8 mouse cellular contexts compared by ENCODE assay signal in the genomic region with DNA sequence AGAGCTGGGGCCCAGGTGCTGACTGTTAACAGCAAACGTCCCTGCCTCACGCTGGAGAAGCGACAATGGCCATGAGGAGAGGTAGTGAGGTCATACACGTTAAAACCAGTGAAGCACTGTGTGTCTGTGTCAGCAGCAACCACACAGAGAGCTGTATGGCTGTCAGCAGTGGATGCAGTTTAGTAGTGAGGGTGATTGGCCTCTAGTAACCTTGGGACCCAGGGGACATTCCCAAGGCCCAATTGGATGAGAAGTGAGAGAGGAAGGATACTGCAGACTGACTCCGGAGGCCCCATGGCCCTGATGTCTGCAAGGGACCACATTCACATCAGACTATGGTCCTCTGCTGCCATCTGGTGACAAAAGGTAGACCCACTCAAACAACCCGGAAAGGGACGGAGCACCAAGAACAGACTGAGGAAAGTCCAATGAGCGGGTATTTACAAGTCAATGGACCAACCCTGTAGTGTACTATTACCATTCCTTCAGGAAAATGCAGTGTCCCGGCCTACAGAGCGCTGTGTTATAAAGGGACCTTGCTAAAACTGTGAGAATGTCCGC. TPM values are rescaled to one million over a fixed set of nuclear protein-coding genes. Genes with fewer than 3 reads are reported as not detected.
A peak's percentile ranks its signal among the peaks of the same experiment; 100 is the strongest.
DNase-seq lines count a peak whose midpoint lies in the region; ATAC-seq and TF ChIP-seq lines count a peak whose summit lies in the region.

No protein-coding gene starts in this region.

- no peak overlapping the region for H3K9ac ChIP-seq in kidney, postnatal 0 days (ENCODE audit: low read depth, low read length)
- no peak overlapping the region for H3K9ac ChIP-seq in liver, embryonic 14.5 days (replicated peaks)

- H3K9me3 ChIP-seq in kidney, postnatal 0 days (replicated peaks; ENCODE audit: low read length) = no peaks in the 10 kb centered on the region
- H3K9me3 ChIP-seq in liver, embryonic 14.5 days (ENCODE audit: control insufficient read depth, low read length) = no peaks in the 10 kb centered on the region

- H3K4me1 ChIP-seq in kidney, postnatal 0 days (replicated peaks; ENCODE audit: insufficient read depth, low read length) = no peaks in the 10 kb centered on the region
- H3K4me1 ChIP-seq in liver, embryonic 14.5 days (replicated peaks; ENCODE audit: control insufficient read depth in 2 of 2, insufficient read depth in 2 of 2, low read length in 1 of 2) = no peaks in the 10 kb centered on the region

- peak; percentile 72 for TF ChIP-seq CTCF in kidney, postnatal 0 days (IDR thresholded peaks at IDR 0.05; ENCODE audit: low read depth)
- TF ChIP-seq CTCF in liver, embryonic 14.5 days (IDR thresholded peaks at IDR 0.05; ENCODE audit: low read depth) = peak; percentile 71

- H3K4me2 ChIP-seq in kidney, postnatal 0 days (ENCODE audit: low read length) = no peak overlapping the region
- H3K4me2 ChIP-seq in liver, embryonic 14.5 days (ENCODE audit: low read depth) = no peak overlapping the region

- no peaks in the 10 kb centered on the region for H3K27me3 ChIP-seq in kidney, postnatal 0 days (ENCODE audit: insufficient read depth, low read length)
- H3K27me3 ChIP-seq in liver, embryonic 14.5 days (ENCODE audit: control insufficient read depth, insufficient read depth, low read length) = no peaks in the 10 kb centered on the region

- TF ChIP-seq EP300 in liver, embryonic 14.5 days (IDR thresholded peaks at IDR 0.05; ENCODE audit: low read depth) = no peak

- peak; percentile 39 for DNase-seq in kidney, adult 18-20 months
- DNase-seq in kidney, adult 11 months = no peak
- DNase-seq in R1 (ENCODE audit: low read depth, low spot score) = peak; percentile 88
- peak; percentile 54 for DNase-seq in kidney, postnatal 0 days (ENCODE audit: low spot score)
- no peak for DNase-seq in liver, embryonic 14.5 days (ENCODE audit: low read depth in 3 of 3, low spot score in 3 of 3)
- peak; percentile 69 for DNase-seq in retina, postnatal 1 day
- no peak for DNase-seq in urinary bladder, postnatal 25 days (ENCODE audit: low spot score)

- no peak overlapping the region for H3K27ac ChIP-seq in kidney, postnatal 0 days
- no peak overlapping the region for H3K27ac ChIP-seq in liver, embryonic 14.5 days

- H3K36me3 ChIP-seq in kidney, postnatal 0 days (ENCODE audit: insufficient read depth, low read length) = peaks cover 45% of the 10 kb centered on the region
- H3K36me3 ChIP-seq in liver, embryonic 14.5 days (replicated peaks; ENCODE audit: control insufficient read depth, insufficient read depth, low read depth) = peaks cover 44% of the 10 kb centered on the region

- peak; percentile 96 for ATAC-seq in frontal cortex, adult (ENCODE audit: low TSS enrichment)
- peak; percentile 49 for ATAC-seq in kidney, postnatal 0 days (replicated peaks; ENCODE audit: low FRiP score, low read depth)
- peak; percentile 21; the same call in 1 of the 2 replicates for ATAC-seq in liver, embryonic 14.5 days (ENCODE audit: insufficient read depth)

- whole genome bisulfite sequencing in kidney, postnatal 0 days = 69% methylated on average over 11 of the region's 11 CpGs
- WGBS in liver, embryonic 14.5 days (ENCODE audit: insufficient replicate concordance) = 77% methylated on average over 11 of the region's 11 CpGs

- no peak overlapping the region for H3K4me3 ChIP-seq in kidney, postnatal 0 days (replicated peaks; ENCODE audit: low read depth, low read length)
- no peak overlapping the region for H3K4me3 ChIP-seq in liver, embryonic 14.5 days (ENCODE audit: insufficient read depth in 1 of 2, low read depth in 2 of 2, low read length in 2 of 2)

RNA-seq across cellular contexts. Expression of a gene that starts 47.1 kb away (rescaled TPM):
- polyA plus RNA-seq in kidney, postnatal 0 days (2015; fragmentation: Nextera tagmentation; extraction: Ambion mirVana) = 147 and 164 TPM in 2 replicates
- polyA plus RNA-seq in liver, embryonic 14.5 days (2012; rRNA removed) = 47.4 and 51.9 TPM in 2 replicates
- 93.9 and 95.1 TPM in 2 replicates for polyA plus RNA-seq in liver, embryonic 14.5 days (2014; fragmentation: Nextera tagmentation; extraction: Ambion mirVana)

Comparison
In these comparisons a context has a peak if more than half of its experiments do, and no peak if none do; other contexts are left out.
1. DNase-seq: peak in kidney, adult 18-20 months (single experiment), R1 (single experiment), kidney, postnatal 0 days (single experiment) and retina, postnatal 1 day (single experiment); none in kidney, adult 11 months (single experiment), liver, embryonic 14.5 days (0 of 3) and urinary bladder, postnatal 25 days (single experiment).
2. ATAC-seq: peak in every context shown above with its lines; median percentile 96 in frontal cortex, adult; 49 in kidney, postnatal 0 days; 21 in liver, embryonic 14.5 days.